Mouse (Mus musculus): Measurements from ENCODE around the gene Gde1.

- no peak for TF ChIP-seq GATA1 (IDR thresholded peaks at IDR 0.05; ENCODE audit: borderline replicate concordance, low read length)
- TF ChIP-seq FLI1 (IDR thresholded peaks at IDR 0.05; ENCODE audit: low read length) = no peak
Measured at GRCm38 (mm10) chr7:118708002-118708401, 2.4 kb upstream of the Gde1 start.
